Mouse (Mus musculus) hindbrain, embryonic 11.5 days (tissue): ENCODE measurements around the gene Pfkfb1. TPM values are rescaled to one million over a fixed set of nuclear protein-coding genes. Genes with fewer than 3 reads are reported as not detected.

Experiments
- ATAC-seq: fragments of 200-750 bp; cut with Nextera tagmentation; 2 replicates; pipeline ENCODE4 v1.8.0; 2017; ENCODE audit warnings: mild to moderate bottlenecking, moderate TSS enrichment, moderate library complexity; ENCODE audit not compliant: low FRiP score
- DNase-seq: peaks from one replicate; pipeline ENCODE4 v3.0.0-alpha.2; 2015; ENCODE audit warnings: low spot score
- H3K27ac ChIP-seq: fragments of 300-500 bp; sonication (generic); 2 replicates; pipeline ENCODE4 v1.5.1; 2014; ENCODE audit warnings: mild to moderate bottlenecking, low read depth, low read length
- H3K27me3 ChIP-seq: fragments of 300-500 bp; sonication (generic); 2 replicates; pipeline ENCODE4 v1.6.1; 2014; ENCODE audit warnings: mild to moderate bottlenecking, low read length, moderate library complexity, mixed read lengths; ENCODE audit not compliant: control insufficient read depth, insufficient read depth
- H3K36me3 ChIP-seq: fragments of 300-500 bp; sonication (generic); 2 replicates; pipeline ENCODE4 v1.6.1; 2014; ENCODE audit warnings: mild to moderate bottlenecking, low read length, moderate library complexity, mixed read lengths; ENCODE audit not compliant: control insufficient read depth, insufficient read depth
- H3K4me1 ChIP-seq: fragments of 300-500 bp; sonication (generic); replicated peaks from 2 replicates; pipeline ENCODE4 v1.6.1; 2014; ENCODE audit warnings: low read length, mixed read lengths; ENCODE audit not compliant: control insufficient read depth, insufficient read depth
- H3K4me2 ChIP-seq: fragments of 300-500 bp; sonication (generic); replicated peaks from 2 replicates; pipeline ENCODE4 v1.6.1; 2014; ENCODE audit warnings: mild to moderate bottlenecking, low read depth, low read length
- H3K4me3 ChIP-seq: fragments of 300-500 bp; sonication (generic); 2 replicates; pipeline ENCODE4 v1.5.1; 2014; ENCODE audit warnings: low read depth, low read length
- H3K9ac ChIP-seq: fragments of 300-500 bp; sonication (generic); 2 replicates; pipeline ENCODE4 v1.6.1; 2014; ENCODE audit warnings: low read depth, low read length
- H3K9me3 ChIP-seq: fragments of 300-500 bp; sonication (generic); 2 replicates; pipeline ENCODE4 v1.6.1; 2016; ENCODE audit warnings: low read length; ENCODE audit not compliant: control insufficient read depth
- WGBS: fragments of 180-500 bp; shearing (Covaris S2); extraction: QIAGEN DNeasy Blood & Tissue Kit; methylation state at CpG from one replicate; pipeline ENCODE4 v1.1.7; 2014; 5-methylcytosine and 5-hydroxymethylcytosine counted together
- polyA plus RNA-seq: library from polyadenylated mRNA; unstranded; fragments of >200 nt; fragmentation: Nextera tagmentation; extraction: Ambion mirVana; gene quantifications from 2 replicates; pipeline ENCODE4 v1.2.1, GENCODE M21; 2014

Pfkfb1 gene
- polyA plus RNA-seq, result 7.1 and 8.1 TPM in 2 replicates

GRCm38 (mm10) chrX:150588023-150588764, at the start of gene Pfkfb1:
TSS of gene Pfkfb1 (plus strand) at chrX:150588229.
- no peak within 1 kb of the TSS for H3K27ac ChIP-seq
- ATAC-seq (peak; percentile 91), DNase-seq (peak; percentile 77)
- peak within 1 kb of the TSS; percentile 41 for H3K4me2 ChIP-seq
- peak within 1 kb of the TSS; percentile 54 for H3K9ac ChIP-seq
- H3K27me3 ChIP-seq, result no peaks in the 10 kb centered on the region
- no peaks in the 10 kb centered on the region for H3K4me1 ChIP-seq
- H3K9me3 ChIP-seq, result no peaks in the 10 kb centered on the region
- WGBS, result 17% methylated on average over 29 of the region's 35 CpGs
- no peaks in the 10 kb centered on the region for H3K36me3 ChIP-seq
- peak within 1 kb of the TSS; percentile 45 for H3K4me3 ChIP-seq

GRCm38 (mm10) chrX:150540111-150540510, 47.9 kb upstream of the Pfkfb1 start:
- no peak overlapping the region for H3K4me2 ChIP-seq
- no peaks in the 10 kb centered on the region for H3K27me3 ChIP-seq
- H3K4me3 ChIP-seq, result no peak overlapping the region
- H3K9ac ChIP-seq, result no peak overlapping the region
- no peak overlapping the region for H3K27ac ChIP-seq
- no peak for DNase-seq
- no peaks in the 10 kb centered on the region for H3K4me1 ChIP-seq
- WGBS, result 93% methylated on average over 2 of the region's 2 CpGs
- ATAC-seq, result no peak
- H3K36me3 ChIP-seq, result no peaks in the 10 kb centered on the region
- no peaks in the 10 kb centered on the region for H3K9me3 ChIP-seq

GRCm38 (mm10) chrX:150541684-150542083, 46.3 kb upstream of the Pfkfb1 start:
- no peaks in the 10 kb centered on the region for H3K9me3 ChIP-seq
- no peaks in the 10 kb centered on the region for H3K27me3 ChIP-seq
- H3K36me3 ChIP-seq, result no peaks in the 10 kb centered on the region
- no peaks in the 10 kb centered on the region for H3K4me1 ChIP-seq
- no peak overlapping the region for H3K9ac ChIP-seq
- no peak overlapping the region for H3K4me2 ChIP-seq
- H3K27ac ChIP-seq, result no peak overlapping the region
- ATAC-seq, result no peak
- H3K4me3 ChIP-seq, result no peak overlapping the region
- DNase-seq, result no peak

GRCm38 (mm10) chrX:150547239-150547638, 40.8 kb upstream of the Pfkfb1 start, which contains the start of gene Alas2:
TSS of gene Alas2 (plus strand) at chrX:150547375.
- H3K27ac ChIP-seq, result no peak within 1 kb of the TSS
- no peaks in the 10 kb centered on the region for H3K36me3 ChIP-seq
- ATAC-seq (no peak), DNase-seq (no peak)
- no peaks in the 10 kb centered on the region for H3K4me1 ChIP-seq
- no peak within 1 kb of the TSS for H3K4me2 ChIP-seq
- H3K27me3 ChIP-seq, result no peaks in the 10 kb centered on the region
- WGBS, result 46% methylated on average over 5 of the region's 5 CpGs
- no peaks in the 10 kb centered on the region for H3K9me3 ChIP-seq
- no peak within 1 kb of the TSS for H3K4me3 ChIP-seq
- no peak within 1 kb of the TSS for H3K9ac ChIP-seq

GRCm38 (mm10) chrX:150549639-150550038, 38.4 kb upstream of the Pfkfb1 start:
- H3K27me3 ChIP-seq, result 0 out of 2 replicates have a peak, but pooled peaks cover 3% of the 10 kb centered on the region

GRCm38 (mm10) chrX:150551986-150552385, 36.0 kb upstream of the Pfkfb1 start:
- Histone ChIP-seq H3K36me3 (no peaks in the 10 kb centered on the region), H3K27me3 (0 out of 2 replicates have a peak, but pooled peaks cover 3% of the 10 kb centered on the region), H3K4me2 (no peak overlapping the region), H3K9me3 (no peaks in the 10 kb centered on the region), H3K4me1 (no peaks in the 10 kb centered on the region), H3K4me3 (no peak overlapping the region), H3K27ac (no peak overlapping the region), H3K9ac (no peak overlapping the region)
- ATAC-seq, result no peak
- 97% methylated on average over 2 of the region's 2 CpGs for WGBS
- no peak for DNase-seq

More at GRCm38 (mm10) chrX:150549639-150550038, 38.4 kb upstream of the Pfkfb1 start:
- no peak overlapping the region for H3K4me2 ChIP-seq
- no peaks in the 10 kb centered on the region for H3K4me1 ChIP-seq
- H3K4me3 ChIP-seq, result no peak overlapping the region
- 97% methylated on average over 3 of the region's 3 CpGs for WGBS
- no peak for ATAC-seq
- no peak overlapping the region for H3K27ac ChIP-seq
- H3K9me3 ChIP-seq, result no peaks in the 10 kb centered on the region
- H3K9ac ChIP-seq, result no peak overlapping the region
- DNase-seq, result no peak
- no peaks in the 10 kb centered on the region for H3K36me3 ChIP-seq

GRCm38 (mm10) chrX:150554032-150554431, 34.0 kb upstream of the Pfkfb1 start:
- ATAC-seq (no peak), DNase-seq (no peak)
- H3K4me3 ChIP-seq, result no peak overlapping the region
- H3K9ac ChIP-seq, result no peak overlapping the region
- 90% methylated on average over 3 of the region's 3 CpGs for WGBS
- no peaks in the 10 kb centered on the region for H3K4me1 ChIP-seq
- H3K36me3 ChIP-seq, result no peaks in the 10 kb centered on the region
- H3K27ac ChIP-seq, result no peak overlapping the region
- H3K27me3 ChIP-seq, result 0 out of 2 replicates have a peak, but pooled peaks cover 3% of the 10 kb centered on the region
- H3K4me2 ChIP-seq, result no peak overlapping the region
- H3K9me3 ChIP-seq, result no peaks in the 10 kb centered on the region

- Histone ChIP-seq H3K36me3 (no peaks in the 10 kb centered on the region), H3K4me1 (no peaks in the 10 kb centered on the region), H3K27ac (no peak overlapping the region), H3K4me2 (no peak overlapping the region), H3K9me3 (no peaks in the 10 kb centered on the region), H3K9ac (no peak overlapping the region), H3K27me3 (no peaks in the 10 kb centered on the region), H3K4me3 (no peak overlapping the region)
- 87% methylated on average over 12 of the region's 12 CpGs for WGBS
- ATAC-seq (no peak), DNase-seq (no peak)
Observed at GRCm38 (mm10) chrX:150564644-150565357, 23.2 kb upstream of the Pfkfb1 start.
